Mouse (Mus musculus) megakaryocyte, embryonic 14.5 days (primary cell): ENCODE data around the gene Trim39. TPM values are rescaled to one million over a fixed set of nuclear protein-coding genes. Genes with fewer than 3 reads are reported as not detected.

Experiments
- H3K27me3 ChIP-seq: replicated peaks from 2 replicates; pipeline ENCODE3; 2012; ENCODE audit warnings: inconsistent platforms
- H3K36me3 ChIP-seq: replicated peaks from 2 replicates; pipeline ENCODE3; 2012; ENCODE audit warnings: low read length, inconsistent platforms, mixed read lengths
- H3K4me1 ChIP-seq: 2 replicates; pipeline ENCODE4 v1.6.1; 2012; ENCODE audit warnings: inconsistent platforms
- H3K4me3 ChIP-seq: replicated peaks from 2 replicates; pipeline ENCODE3; 2012; ENCODE audit warnings: moderate library complexity, mild to moderate bottlenecking, inconsistent platforms
- H3K9me3 ChIP-seq: 2 replicates; pipeline ENCODE4 v1.6.1; 2012; ENCODE audit warnings: inconsistent platforms
- FLI1 ChIP-seq: IDR thresholded peaks from 2 replicates; pipeline ENCODE4 v1.6.1; 2012; ENCODE audit warnings: low read length, inconsistent platforms, mixed read lengths
- GATA1 ChIP-seq: IDR thresholded peaks from 3 replicates; pipeline ENCODE4 v1.6.1; 2012; ENCODE audit warnings: mixed read lengths, low read length, inconsistent platforms, borderline replicate concordance
- polyA plus RNA-seq: library from polyadenylated mRNA; stranded (reverse); fragments of >175 nt; gene quantifications from 2 replicates; pipeline ENCODE4 v1.2.3, GENCODE M21; 2012; ENCODE audit warnings: low replicate concordance; ENCODE audit not compliant: insufficient read depth

Trim39 gene
- polyA plus RNA-seq, 1 experiment = 2.5 TPM

GRCm38 (mm10) chr17:36226921-36227320, 45.1 kb downstream of the Trim39 start:
- Histone ChIP-seq H3K9me3 (no peaks in the 10 kb centered on the region), H3K27me3 (peaks cover 29% of the 10 kb centered on the region), H3K36me3 (no peaks in the 10 kb centered on the region), H3K4me3 (no peak overlapping the region), H3K4me1 (peaks cover 6% of the 10 kb centered on the region; the same call in 1 of the 2 replicates)
- TF ChIP-seq GATA1 = no peak
- TF ChIP-seq FLI1 = no peak

GRCm38 (mm10) chr17:36225231-36225824, 46.7 kb downstream of the Trim39 start:
- Histone ChIP-seq H3K9me3 (no peaks in the 10 kb centered on the region), H3K4me3 (no peak overlapping the region)
- TF ChIP-seq FLI1 (no peak), GATA1 (no peak)

GRCm38 (mm10) chr17:36224451-36224850, 47.6 kb downstream of the Trim39 start:
- Histone ChIP-seq H3K36me3 (no peaks in the 10 kb centered on the region), H3K4me1 (peaks cover 6% of the 10 kb centered on the region; the same call in 1 of the 2 replicates), H3K4me3 (no peak overlapping the region), H3K9me3 (no peaks in the 10 kb centered on the region), H3K27me3 (peaks cover 35% of the 10 kb centered on the region)
- TF ChIP-seq FLI1 (no peak), GATA1 (no peak)

More at GRCm38 (mm10) chr17:36225231-36225824, 46.7 kb downstream of the Trim39 start:
- H3K4me1 ChIP-seq = peaks cover 6% of the 10 kb centered on the region; the same call in 1 of the 2 replicates
- H3K27me3 ChIP-seq = peaks cover 30% of the 10 kb centered on the region
- no peaks in the 10 kb centered on the region for H3K36me3 ChIP-seq

GRCm38 (mm10) chr17:36218594-36219155, 53.4 kb downstream of the Trim39 start:
- TF ChIP-seq FLI1 (no peak), GATA1 (no peak)
- H3K4me3 ChIP-seq = no peak overlapping the region
- peaks cover 10% of the 10 kb centered on the region for H3K4me1 ChIP-seq
- peaks cover 64% of the 10 kb centered on the region for H3K27me3 ChIP-seq
- H3K36me3 ChIP-seq = no peaks in the 10 kb centered on the region
- no peaks in the 10 kb centered on the region for H3K9me3 ChIP-seq

GRCm38 (mm10) chr17:36215586-36215985, 56.5 kb downstream of the Trim39 start:
- H3K9me3 ChIP-seq = no peaks in the 10 kb centered on the region
- peak overlapping the region; percentile 77 for H3K4me3 ChIP-seq
- no peak for TF ChIP-seq FLI1
- TF ChIP-seq GATA1 = no peak
- H3K27me3 ChIP-seq = peaks cover 82% of the 10 kb centered on the region
- H3K36me3 ChIP-seq = no peaks in the 10 kb centered on the region
- peaks cover 10% of the 10 kb centered on the region for H3K4me1 ChIP-seq

Other genes with a start within 250 kb of the Trim39 start
- 13.8 and 44.0 TPM in 2 replicates for gene H2-T23, start 239.4 kb downstream of the Trim39 start, polyA plus RNA-seq
- 6.2 TPM in 1 of 2 replicates, not detected in the other for gene H2-T22, start 229.5 kb downstream of the Trim39 start, polyA plus RNA-seq
- 0.25 TPM in 1 of 2 replicates, not detected in the other for gene Gm6034, start 229.3 kb downstream of the Trim39 start, polyA plus RNA-seq
- gene Gm11127, start 213.9 kb downstream of the Trim39 start, polyA plus RNA-seq = 20.5 TPM in 1 of 2 replicates, not detected in the other
- 0.29 TPM in 1 of 2 replicates, not detected in the other for gene Gm19684, start 150.6 kb downstream of the Trim39 start, polyA plus RNA-seq
- 0.46 TPM in 1 of 2 replicates, not detected in the other for gene Gm7030, start 142.8 kb downstream of the Trim39 start, polyA plus RNA-seq
- not detected in 2 replicates for gene Gm8909, start 103.7 kb downstream of the Trim39 start, polyA plus RNA-seq
- not detected in 2 replicates for gene H2-T3, start 82.0 kb downstream of the Trim39 start, polyA plus RNA-seq
- gene Rpp21, start 14.2 kb downstream of the Trim39 start, polyA plus RNA-seq = 81.8 and 103 TPM in 2 replicates
- gene H2-M10.2, start 14.2 kb upstream of the Trim39 start, polyA plus RNA-seq = not detected in 2 replicates
- not detected in 2 replicates for gene H2-M10.1, start 53.9 kb upstream of the Trim39 start, polyA plus RNA-seq
- not detected in 2 replicates for gene H2-M10.3, start 96.2 kb upstream of the Trim39 start, polyA plus RNA-seq
- not detected in 2 replicates for gene H2-M10.4, start 190.1 kb upstream of the Trim39 start, polyA plus RNA-seq